Mouse (Mus musculus) small intestine, adult 2 months (tissue): ENCODE data around the gene Slmap. TPM values are rescaled to one million over a fixed set of nuclear protein-coding genes. Genes with fewer than 3 reads are reported as not detected.
A peak's percentile ranks its signal among the peaks of the same experiment; 100 is the strongest.

Source experiments
- H3K27ac ChIP-seq: fragments of 200-500 bp; 2 replicates; pipeline ENCODE4 v1.5.1; 2012; ENCODE audit warnings: low read depth, low read length, control low read depth, inconsistent platforms; ENCODE audit not compliant: insufficient read depth
- H3K27me3 ChIP-seq: fragments of 200-500 bp; 2 replicates; pipeline ENCODE4 v1.6.1; 2012; ENCODE audit warnings: mild to moderate bottlenecking, moderate library complexity, low read length, inconsistent platforms; ENCODE audit not compliant: control insufficient read depth, insufficient read depth
- H3K36me3 ChIP-seq: fragments of 200-500 bp; 2 replicates; pipeline ENCODE4 v1.6.1; 2012; ENCODE audit warnings: mild to moderate bottlenecking, low read length, control low read depth, inconsistent platforms; ENCODE audit not compliant: control insufficient read depth, insufficient read depth
- H3K4me1 ChIP-seq: fragments of 200-500 bp; 2 replicates; pipeline ENCODE4 v1.6.1; 2012; ENCODE audit warnings: low read length, inconsistent platforms, mixed read lengths; ENCODE audit not compliant: control insufficient read depth, insufficient read depth, insufficient read length
- H3K4me3 ChIP-seq: fragments of 200-500 bp; 2 replicates; pipeline ENCODE4 v1.5.1; 2012; ENCODE audit warnings: low read depth, mild to moderate bottlenecking, control low read depth, inconsistent platforms, low read length, moderate library complexity
- CTCF ChIP-seq: fragments of 200-500 bp; IDR thresholded peaks from 2 replicates; pipeline ENCODE4 v1.5.1; 2012; ENCODE audit warnings: low read depth, mild to moderate bottlenecking, control low read depth, inconsistent platforms, low read length, moderate library complexity, mixed read lengths; ENCODE audit not compliant: insufficient replicate concordance, insufficient read length; ENCODE audit errors: extremely low read depth
- POLR2A ChIP-seq: fragments of 200-500 bp; IDR thresholded peaks from 2 replicates; pipeline ENCODE4 v1.6.1; 2012; ENCODE audit warnings: low read depth, mild to moderate bottlenecking, control low read depth, inconsistent platforms, low read length, moderate library complexity
- WGBS: fragments of 180-500 bp; shearing (Covaris S2); methylation state at CpG from one replicate; pipeline ENCODE4 v1.1.7; 2018; 5-methylcytosine and 5-hydroxymethylcytosine counted together
- polyA plus RNA-seq: library from polyadenylated mRNA; depleted of rRNA; stranded (reverse); fragments of >200 nt; gene quantifications from 2 replicates; pipeline ENCODE4 v1.2.3, GENCODE M21; 2012

Slmap gene
- polyA plus RNA-seq, 1 experiment: 25.1 TPM

- H3K27ac ChIP-seq: peak overlapping the region; percentile 36; the same call in 1 of the 2 replicates
- no peaks in the 10 kb centered on the region for H3K36me3 ChIP-seq
- H3K4me3 ChIP-seq: no peak overlapping the region
- H3K4me1 ChIP-seq: 0 out of 2 replicates have a peak, but pooled peaks cover 3% of the 10 kb centered on the region
- TF ChIP-seq CTCF: no peak
- no peak for TF ChIP-seq POLR2A
- H3K27me3 ChIP-seq: no peaks in the 10 kb centered on the region
- WGBS: 29% methylated on average over 10 of the region's 10 CpGs
These were observed 13.1 kb upstream of the Slmap start for GRCm38 (mm10) chr14:26547516-26548488.

GRCm38 (mm10) chr14:26542136-26542535, 7.4 kb upstream of the Slmap start:
- H3K4me1 ChIP-seq: no peaks in the 10 kb centered on the region
- no peaks in the 10 kb centered on the region for H3K36me3 ChIP-seq
- WGBS: 93% methylated on average over 1 of the region's 1 CpGs
- TF ChIP-seq POLR2A: no peak
- no peak for TF ChIP-seq CTCF
- H3K27ac ChIP-seq: no peak overlapping the region
- no peak overlapping the region for H3K4me3 ChIP-seq
- H3K27me3 ChIP-seq: no peaks in the 10 kb centered on the region

GRCm38 (mm10) chr14:26540577-26540976, 5.8 kb upstream of the Slmap start:
- no peaks in the 10 kb centered on the region for H3K4me1 ChIP-seq

GRCm38 (mm10) chr14:26539241-26539640, 4.5 kb upstream of the Slmap start:
- Histone ChIP-seq H3K4me1 (no peaks in the 10 kb centered on the region), H3K27ac (no peak overlapping the region), H3K27me3 (no peaks in the 10 kb centered on the region), H3K36me3 (no peaks in the 10 kb centered on the region), H3K4me3 (no peak overlapping the region)
- WGBS: 83% methylated on average over 4 of the region's 4 CpGs
- TF ChIP-seq CTCF (no peak), POLR2A (no peak)

More at GRCm38 (mm10) chr14:26540577-26540976, 5.8 kb upstream of the Slmap start:
- H3K27ac ChIP-seq: no peak overlapping the region
- TF ChIP-seq CTCF (no peak), POLR2A (no peak)
- 73% methylated on average over 1 of the region's 1 CpGs for whole genome bisulfite sequencing
- H3K27me3 ChIP-seq: no peaks in the 10 kb centered on the region
- no peak overlapping the region for H3K4me3 ChIP-seq
- no peaks in the 10 kb centered on the region for H3K36me3 ChIP-seq

- H3K4me3 ChIP-seq: peak overlapping the region; percentile 93
- TF ChIP-seq POLR2A (no peak; the same call in 1 of the 2 replicates), CTCF (no peak)
- WGBS: under 1% methylated on average over 92 of the region's 92 CpGs
- 0 out of 2 replicates have a peak, but pooled peaks cover 2% of the 10 kb centered on the region for H3K36me3 ChIP-seq
- H3K4me1 ChIP-seq: peaks cover 3% of the 10 kb centered on the region; the same call in 1 of the 2 replicates
- peak overlapping the region; percentile 52 for H3K27ac ChIP-seq
- no peaks in the 10 kb centered on the region for H3K27me3 ChIP-seq
These were observed 642 bp downstream of the Slmap start for GRCm38 (mm10) chr14:26533821-26534756.

GRCm38 (mm10) chr14:26533267-26533666, 1.5 kb downstream of the Slmap start:
- WGBS: 9% methylated on average over 19 of the region's 19 CpGs
- Histone ChIP-seq H3K27ac (0 out of 2 replicates have a peak overlapping the region, but pooled peaks have one; percentile 7), H3K4me3 (peak overlapping the region; percentile 93), H3K27me3 (no peaks in the 10 kb centered on the region), H3K4me1 (peaks cover 3% of the 10 kb centered on the region; the same call in 1 of the 2 replicates), H3K36me3 (peaks cover 4% of the 10 kb centered on the region; the same call in 1 of the 2 replicates)
- TF ChIP-seq CTCF: no peak
- no peak for TF ChIP-seq POLR2A
